Mouse (Mus musculus): ENCODE measurements around the gene B3gntl1.

Gene B3gntl1

DNA sequence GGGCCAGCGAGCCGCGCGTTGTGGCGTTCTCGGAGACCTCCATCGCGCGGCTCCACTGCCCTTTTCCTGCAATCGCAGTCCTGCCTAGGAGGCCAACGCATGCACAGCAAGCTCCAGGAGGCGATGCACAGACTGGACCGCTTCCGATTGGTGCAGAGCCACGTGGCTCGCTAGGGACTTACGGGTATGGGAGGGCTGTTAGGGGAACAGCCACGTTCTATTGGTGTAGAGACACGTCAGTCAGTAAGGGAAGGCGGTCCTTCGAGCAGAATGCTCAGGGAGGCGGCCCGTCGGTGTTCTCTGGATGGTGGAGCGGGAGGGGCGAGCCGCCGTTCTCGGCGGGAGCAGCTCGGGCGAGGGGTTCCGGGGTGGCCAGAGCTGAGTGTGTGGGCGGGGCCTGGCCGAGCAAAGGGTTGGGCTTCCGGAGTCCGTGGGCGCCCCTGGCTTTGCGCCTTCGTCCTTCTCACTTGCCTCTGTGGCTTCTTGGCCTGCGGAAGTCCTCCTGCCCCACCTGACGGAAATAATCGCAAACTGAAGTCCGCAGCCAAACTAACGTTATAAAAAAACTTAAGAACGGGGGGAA lies at the start of gene B3gntl1:
TSS of gene B3gntl1 (minus strand) at position 164 of the 583 bp plus-strand sequence.
- peak; percentile 100 for DNase-seq (ENCODE audit: low spot score)

- DNase-seq (ENCODE audit: low spot score) = no peak
These were observed 49.5 kb upstream of the B3gntl1 start for GRCm38 (mm10) chr11:121722434-121722833.

DNA sequence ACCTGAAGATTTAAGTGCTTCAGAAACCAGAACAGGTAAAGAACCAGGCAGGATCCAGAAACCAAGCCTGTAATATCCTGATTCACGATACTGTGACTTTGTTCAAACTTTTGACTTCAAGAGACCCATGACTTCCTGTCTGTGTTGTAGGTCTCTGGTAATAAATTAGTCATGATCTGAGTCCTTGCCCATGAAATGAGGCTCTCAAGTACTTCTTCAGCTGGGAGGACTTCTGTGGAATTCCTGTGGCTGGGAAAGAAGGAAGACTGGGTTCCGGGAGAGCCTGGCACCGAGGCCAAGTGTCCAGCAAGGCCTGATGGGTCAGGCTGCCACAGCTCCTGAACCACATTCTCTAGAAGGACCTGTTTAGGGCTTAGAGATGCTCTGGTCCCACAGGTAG lies 47.8 kb upstream of the B3gntl1 start:
- no peak for DNase-seq (ENCODE audit: low spot score)

- peak; percentile 13 for DNase-seq (ENCODE audit: low spot score)
These were observed 44.8 kb upstream of the B3gntl1 start for GRCm38 (mm10) chr11:121717724-121718123.

GRCm38 (mm10) chr11:121714745-121715485 lies 42.0 kb upstream of the B3gntl1 start:
- no peak for DNase-seq (ENCODE audit: low spot score)

- no peak for DNase-seq (ENCODE audit: low spot score)
These were observed 40.6 kb upstream of the B3gntl1 start for GRCm38 (mm10) chr11:121713569-121713968.

- no peak for DNase-seq (ENCODE audit: low spot score)
These were observed 40.0 kb upstream of the B3gntl1 start for GRCm38 (mm10) chr11:121712987-121713386.

- DNase-seq (ENCODE audit: low spot score) = no peak
These were observed 37.3 kb upstream of the B3gntl1 start for GRCm38 (mm10) chr11:121710245-121710644.

GRCm38 (mm10) chr11:121709278-121709677 lies 36.3 kb upstream of the B3gntl1 start:
- DNase-seq (ENCODE audit: low spot score) = no peak

DNA sequence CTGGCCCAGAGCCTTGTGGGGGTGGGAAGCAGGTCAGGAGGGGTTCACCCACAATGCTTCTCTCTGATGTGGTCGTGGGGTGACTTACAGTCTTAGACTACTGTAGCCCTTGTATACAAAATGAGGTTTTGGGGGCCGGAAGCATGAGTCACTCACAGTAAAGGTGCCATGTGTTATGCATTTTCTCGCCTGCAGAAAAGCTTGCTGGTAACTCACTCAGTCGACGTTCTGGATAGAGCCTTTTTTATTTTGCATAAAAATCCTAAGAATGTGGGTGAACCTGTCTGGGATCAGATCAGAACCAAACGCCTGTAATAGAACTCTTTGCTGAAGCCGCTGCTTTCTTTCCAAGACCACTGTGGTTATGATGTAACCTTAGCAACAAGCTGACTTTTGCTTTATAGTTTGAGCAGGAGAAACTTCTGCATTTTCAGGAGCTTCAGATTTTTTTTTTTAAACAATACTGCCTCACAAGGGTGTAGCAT lies 33.6 kb upstream of the B3gntl1 start:
- DNase-seq (ENCODE audit: low spot score) = peak; percentile 11

- no peak for DNase-seq (ENCODE audit: low spot score)
These were observed 30.8 kb upstream of the B3gntl1 start for GRCm38 (mm10) chr11:121703619-121704215.

- peak; percentile 58 for DNase-seq (ENCODE audit: low spot score)
These were observed 30.1 kb upstream of the B3gntl1 start for GRCm38 (mm10) chr11:121702895-121703618.

DNA sequence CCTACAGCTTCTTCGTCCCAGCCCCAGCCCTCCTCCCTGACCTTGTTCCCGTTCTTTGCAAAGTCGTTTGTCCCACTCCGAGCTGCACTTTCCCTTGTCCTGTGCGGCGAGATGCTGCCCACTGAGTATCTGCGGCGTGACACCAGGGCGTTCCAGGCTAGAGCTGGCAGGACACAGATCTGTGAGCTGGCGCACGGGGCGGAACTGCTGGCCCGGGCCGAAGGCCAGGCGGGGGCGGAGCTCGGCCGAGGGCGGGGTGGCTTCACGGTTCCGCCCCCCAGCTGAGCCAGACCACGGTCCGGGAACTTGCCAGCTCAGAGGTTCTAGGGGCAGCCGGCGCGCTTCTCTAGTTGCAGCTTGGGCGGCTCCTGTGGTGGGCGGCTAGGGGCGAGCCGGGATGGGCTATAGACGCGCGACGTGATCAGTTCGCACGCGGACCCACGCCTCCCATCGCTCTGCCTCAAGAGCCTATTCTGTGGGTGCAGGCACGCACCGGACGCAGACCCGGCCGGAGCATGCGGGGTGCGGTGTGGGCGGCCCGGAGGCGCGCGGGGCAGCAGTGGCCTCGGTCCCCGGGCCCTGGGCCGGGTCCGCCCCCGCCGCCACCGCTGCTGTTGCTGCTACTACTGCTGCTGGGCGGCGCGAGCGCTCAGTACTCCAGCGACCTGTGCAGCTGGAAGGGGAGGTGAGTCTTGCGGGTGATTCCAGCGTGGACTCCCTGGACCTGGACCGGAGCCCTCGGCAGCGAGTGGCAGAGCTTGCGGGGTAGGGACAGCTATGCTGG lies 29.4 kb upstream of the B3gntl1 start:
- DNase-seq (ENCODE audit: low spot score) = peak; percentile 88

DNA sequence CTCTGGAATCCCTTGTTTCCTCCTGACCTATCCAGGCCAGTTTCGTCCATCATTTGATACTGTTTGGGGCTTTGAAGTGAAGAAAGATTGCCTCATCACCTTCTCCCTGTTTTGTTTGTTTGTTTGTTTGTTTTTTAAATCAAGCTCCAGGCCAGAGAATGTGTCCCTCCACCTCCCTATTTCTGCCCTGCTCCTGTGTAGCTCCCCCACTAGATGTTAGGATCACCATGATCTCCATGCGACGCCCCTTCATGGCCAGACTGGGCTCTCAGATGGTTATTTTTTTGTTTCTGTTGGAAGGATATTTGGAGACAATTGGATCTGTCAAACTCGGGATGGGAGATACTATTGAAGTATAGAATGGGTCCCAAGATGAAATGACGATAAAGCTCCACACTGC lies 28.3 kb upstream of the B3gntl1 start, which contains the start of gene Metrnl:
TSS of gene Metrnl (plus strand) at position 301 of the 400 bp plus-strand sequence.
- DNase-seq (ENCODE audit: low spot score) = no peak

DNA sequence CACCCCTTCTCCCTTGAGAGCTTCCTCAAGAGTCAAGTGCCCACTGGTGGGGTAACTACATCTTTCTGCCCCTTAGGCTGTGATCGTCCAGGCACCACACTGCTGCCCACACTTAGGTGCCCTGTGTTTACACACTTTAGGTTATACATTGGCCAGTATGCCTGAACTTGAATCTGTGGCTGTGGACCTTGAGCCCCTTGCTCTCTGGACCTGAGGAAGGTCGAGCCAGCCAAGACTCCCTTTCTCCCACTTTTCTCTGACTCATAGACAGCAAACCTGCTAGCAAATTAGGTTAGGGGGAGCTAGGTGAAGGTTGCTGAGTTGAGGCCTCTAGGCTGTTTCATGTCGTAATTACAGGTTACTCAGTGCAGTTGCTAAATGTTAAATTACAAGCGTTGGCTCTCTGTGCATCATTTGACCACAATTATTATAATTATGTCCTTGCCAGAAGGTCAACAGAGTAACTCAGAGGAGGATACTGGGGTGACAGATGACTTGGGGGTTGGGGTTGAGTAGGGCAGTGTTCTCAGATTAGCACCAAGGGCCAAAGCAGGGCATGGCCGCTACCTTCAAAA lies 25.5 kb upstream of the B3gntl1 start:
- DNase-seq (ENCODE audit: low spot score) = no peak

- no peak for DNase-seq (ENCODE audit: low spot score)
These were observed 24.3 kb upstream of the B3gntl1 start for GRCm38 (mm10) chr11:121697271-121697670.

- no peak for DNase-seq (ENCODE audit: low spot score)
These were observed 22.5 kb upstream of the B3gntl1 start for GRCm38 (mm10) chr11:121695304-121696064.

DNA sequence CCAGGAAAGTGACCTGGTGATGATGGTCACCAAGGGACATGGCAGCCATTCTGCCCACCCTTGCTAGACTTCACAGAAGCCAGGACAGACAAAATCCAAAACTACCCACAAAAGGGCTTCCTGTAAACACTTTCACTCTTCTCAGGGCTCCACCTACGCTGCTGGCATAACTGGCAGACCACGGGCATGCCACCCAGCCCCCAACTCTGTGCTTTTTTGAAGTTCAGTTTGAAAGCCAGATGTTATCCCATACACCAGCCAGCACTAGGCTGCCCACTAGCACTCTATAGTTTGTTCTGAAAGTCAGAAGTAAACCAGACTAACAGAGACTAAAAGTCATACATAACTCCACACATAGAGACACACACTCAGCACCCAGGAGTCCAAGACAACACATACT lies 15.1 kb upstream of the B3gntl1 start:
- DNase-seq (ENCODE audit: low spot score) = no peak

DNA sequence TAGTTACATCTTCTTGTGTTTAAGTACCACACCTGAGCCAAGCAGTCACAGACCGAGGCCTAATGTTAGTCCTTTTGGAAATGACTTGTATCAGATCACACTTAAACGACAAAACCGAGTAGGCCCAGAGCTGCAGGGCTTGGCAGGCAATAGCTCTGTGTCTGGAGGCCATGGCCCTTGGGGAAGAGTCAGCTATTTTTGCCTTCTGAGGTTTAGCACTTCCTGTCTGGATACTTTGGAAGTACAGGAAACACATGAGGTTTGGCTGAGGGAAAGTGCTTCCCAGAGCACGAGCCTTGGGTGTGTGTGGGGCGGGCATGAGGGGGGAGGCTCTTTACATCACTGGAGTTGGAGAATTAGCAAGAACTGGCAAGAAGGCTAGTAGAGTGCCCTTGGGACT lies 13.7 kb upstream of the B3gntl1 start:
- DNase-seq (ENCODE audit: low spot score) = no peak

GRCm38 (mm10) chr11:121686091-121686490 lies 13.1 kb upstream of the B3gntl1 start:
- DNase-seq (ENCODE audit: low spot score) = no peak
